Mouse (Mus musculus) Patski (cell line): ENCODE measurements around the gene Olfr193. TPM values are rescaled to one million over a fixed set of nuclear protein-coding genes. Genes with fewer than 3 reads are reported as not detected.
"Not testable (repeated sequence)": the region's sequence is repeated elsewhere in the genome, so short reads cannot be mapped to it uniquely, and the experiment has no call there.

Source experiments
- ATAC-seq: fragments of 100-300 bp; one replicate; pipeline ENCODE4 v1.8.0; 2021
- CTCF ChIA-PET: fragments of 350-600 bp; sonication (Branson Sonifier 250); formaldehyde crosslinking; loops from one replicate; lab custom pipeline; 2022; ENCODE audit warnings: inconsistent platforms; lab: Charles Lee
- POLR2A ChIA-PET: fragments of 350-600 bp; sonication (Branson Sonifier 250); formaldehyde crosslinking; loops from one replicate; lab custom pipeline; 2022; ENCODE audit warnings: antibody characterized with exemption, inconsistent platforms; lab: Charles Lee
- DNase-seq: peaks from one replicate; pipeline ENCODE4 v3.0.0-alpha.2; 2011; ENCODE audit warnings: low read depth, low spot score
- H3K27me3 ChIP-seq: fragments of 371-371 bp; one replicate; pipeline ENCODE4 v1.5.1; 2021
- CTCF ChIP-seq: fragments of 100-300 bp; IDR thresholded peaks from one replicate; pipeline ENCODE4 v1.5.1; 2021
- in situ Hi-C: fragments of 300-500 bp; cut with MboI; formaldehyde crosslinking; loops from 3 replicates; pipeline ENCODE4 v1.11.1; 2018; ENCODE audit warnings: low pct_unique_long_range_greater_than_20kb, mixed read lengths
- polyA plus RNA-seq: library from polyadenylated mRNA; unstranded; gene quantifications from one replicate; pipeline ENCODE4 v1.2.3, GENCODE M21; 2021

Olfr193 gene
- polyA plus RNA-seq, 1 experiment from 2014 or later, result not detected

DNA sequence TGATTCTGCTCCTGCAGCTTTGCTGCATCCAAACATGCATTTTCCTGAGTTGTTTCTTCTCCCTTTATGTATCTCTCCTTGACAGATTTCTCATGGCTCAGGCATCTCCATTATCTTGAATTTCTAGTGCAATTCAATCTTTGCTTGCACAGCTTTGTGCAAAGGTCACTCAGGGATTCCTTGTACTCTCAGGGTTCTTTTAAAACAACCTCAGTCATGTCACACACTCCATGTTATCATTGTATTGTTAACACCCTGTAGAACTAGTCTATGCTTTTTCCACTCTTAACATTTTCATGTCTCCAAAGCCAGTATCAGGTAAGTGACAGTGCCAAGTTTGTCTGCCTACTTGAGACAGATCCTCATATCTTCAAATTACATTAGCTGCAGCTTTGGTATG, 39.9 kb downstream of the Olfr193 start:
- in situ Hi-C loops, result no loop called here

DNA sequence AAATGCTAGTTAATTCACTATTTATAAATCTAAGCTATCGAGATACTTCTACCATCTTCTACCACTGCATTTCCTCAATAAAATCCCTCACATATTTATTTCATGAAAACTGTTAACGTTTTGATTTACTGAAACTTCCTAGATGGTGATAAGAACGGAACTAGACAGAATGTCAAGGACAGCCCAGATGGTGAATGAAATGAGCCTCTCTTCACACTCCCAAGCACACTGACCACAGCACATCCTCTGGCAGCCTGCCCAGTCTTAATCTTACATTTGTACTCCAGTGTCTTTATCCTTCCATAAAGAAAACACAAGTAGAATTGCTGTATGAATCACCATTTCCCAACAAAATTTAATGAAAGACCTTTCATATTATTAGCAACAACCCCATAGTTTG, 49.3 kb downstream of the Olfr193 start:
- in situ Hi-C loops, POLR2A ChIA-PET, H3K27me3 ChIP-seq, DNase-seq, ATAC-seq, CTCF ChIA-PET: not testable (repeated sequence)

More for the DNA sequence above, 39.9 kb downstream of the Olfr193 start:
- ATAC-seq, result no peak
- ChIA-PET POLR2A (interaction anchor here (0.6 kb wide), 1 partner anchor 17 kb away, joined by 3 read pairs; no protein-coding TSS in a partner anchor), CTCF (no interaction called here)
- no peak for TF ChIP-seq CTCF
- no peaks in the 10 kb centered on the region for H3K27me3 ChIP-seq
- DNase-seq, result no peak

Other genes with a start within 250 kb of the Olfr193 start
- not detected for gene Olfr177, start 237.1 kb downstream of the Olfr193 start, polyA plus RNA-seq
- gene Olfr178, start 219.8 kb downstream of the Olfr193 start, polyA plus RNA-seq, result not detected
- gene Olfr181, start 183.1 kb downstream of the Olfr193 start, polyA plus RNA-seq, result not detected
- gene Olfr180, start 182.5 kb downstream of the Olfr193 start, polyA plus RNA-seq, result not detected
- not detected for gene Olfr183, start 116.5 kb downstream of the Olfr193 start, polyA plus RNA-seq
- gene Olfr186, start 81.6 kb downstream of the Olfr193 start, polyA plus RNA-seq, result not detected
- gene Olfr187, start 72.1 kb downstream of the Olfr193 start, polyA plus RNA-seq, result not detected
- gene Olfr190, start 33.9 kb downstream of the Olfr193 start, polyA plus RNA-seq, result not detected
- gene Olfr191, start 22.1 kb downstream of the Olfr193 start, polyA plus RNA-seq, result not detected
- not detected for gene Olfr194, start 9.2 kb upstream of the Olfr193 start, polyA plus RNA-seq
- gene Olfr195, start 35.2 kb upstream of the Olfr193 start, polyA plus RNA-seq, result not detected
- gene Olfr196, start 58.6 kb upstream of the Olfr193 start, polyA plus RNA-seq, result not detected
- gene Olfr198, start 91.7 kb upstream of the Olfr193 start, polyA plus RNA-seq, result not detected
- not detected for gene Olfr199, start 107.9 kb upstream of the Olfr193 start, polyA plus RNA-seq
- gene Olfr201, start 160.8 kb upstream of the Olfr193 start, polyA plus RNA-seq, result not detected
- gene Olfr202, start 174.9 kb upstream of the Olfr193 start, polyA plus RNA-seq, result not detected
- gene Olfr203, start 187.0 kb upstream of the Olfr193 start, polyA plus RNA-seq, result not detected
- not detected for gene Olfr204, start 206.4 kb upstream of the Olfr193 start, polyA plus RNA-seq
- gene Olfr205, start 219.3 kb upstream of the Olfr193 start, polyA plus RNA-seq, result not detected
- gene Olfr206, start 237.4 kb upstream of the Olfr193 start, polyA plus RNA-seq, result not detected